Mouse (Mus musculus): ENCODE data around the gene Polr2l.

DNA sequence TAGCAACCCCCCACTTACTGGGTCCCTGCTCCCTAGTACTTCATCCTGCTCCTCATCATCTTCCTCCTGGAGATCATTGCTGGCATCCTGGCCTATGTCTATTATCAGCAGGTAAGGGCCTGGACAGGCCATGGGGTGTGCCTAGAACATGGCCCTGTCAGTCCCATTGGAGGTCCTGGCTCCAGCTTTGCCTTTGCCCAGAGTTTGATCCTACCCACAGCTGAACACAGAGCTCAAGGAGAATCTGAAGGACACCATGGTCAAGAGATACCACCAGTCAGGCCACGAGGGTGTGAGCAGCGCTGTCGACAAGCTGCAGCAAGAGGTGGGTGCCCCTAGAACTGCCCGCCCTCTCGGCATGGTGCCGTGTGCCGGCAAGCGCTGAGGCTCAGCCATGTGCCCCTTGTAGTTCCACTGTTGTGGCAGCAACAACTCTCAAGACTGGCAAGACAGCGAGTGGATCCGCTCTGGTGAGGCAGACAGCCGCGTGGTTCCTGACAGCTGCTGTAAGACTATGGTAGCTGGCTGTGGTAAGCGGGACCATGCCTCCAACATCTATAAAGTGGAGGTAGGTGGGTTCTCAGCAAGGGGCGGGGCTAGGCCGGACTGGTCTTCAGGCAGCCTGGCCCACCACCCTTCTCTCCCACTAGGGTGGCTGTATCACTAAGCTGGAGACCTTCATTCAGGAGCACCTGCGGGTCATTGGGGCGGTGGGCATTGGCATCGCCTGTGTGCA lies 4.9 kb downstream of the Polr2l start:
- no peak for TF ChIP-seq CTCF (conservative IDR thresholded peaks at IDR 0.05; ENCODE audit: low read length)
- TF ChIP-seq POU5F1 (IDR thresholded peaks at IDR 0.05; ENCODE audit: borderline replicate concordance, low read length), result no peak
